Mouse (Mus musculus) right cerebral cortex, postnatal 25 days (tissue): ENCODE measurements around the gene Vars.
"Not testable (repeated sequence)": the region's sequence is repeated elsewhere in the genome, so short reads cannot be mapped to it uniquely, and the experiment has no call there.

Experiments used
- DNase-seq: peaks from one replicate; pipeline ENCODE4 v3.0.0; 2022

Vars gene

DNA sequence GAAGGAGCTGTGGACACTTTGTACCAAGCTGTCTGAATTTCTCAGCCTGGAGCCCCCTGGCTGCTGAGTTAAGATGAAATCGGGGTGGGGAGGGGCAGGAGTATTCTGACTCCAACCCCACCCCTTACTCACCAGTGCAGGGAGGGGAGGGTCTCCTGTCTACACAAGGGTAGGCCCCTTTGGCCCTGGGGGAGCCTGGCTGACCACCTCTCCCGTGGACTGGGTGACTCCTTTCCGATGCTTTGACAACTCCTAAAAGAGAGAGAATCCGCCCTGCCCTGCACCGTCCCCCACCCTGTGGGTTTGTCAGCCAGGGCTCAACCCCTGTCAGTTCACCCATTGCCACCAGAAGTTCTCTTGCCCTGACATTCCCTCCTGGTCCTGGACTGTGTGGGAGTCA is 25.4 kb downstream of the Vars start:
- no peak for DNase-seq

- no peak for DNase-seq
Measured at GRCm38 (mm10) chr17:35027277-35028068, 26.7 kb downstream of the Vars start, which contains the start of gene Sapcd1. Gene Sapcd1, minus strand, starts transcription at chr17:35028016.

GRCm38 (mm10) chr17:35028315-35028714 is 27.5 kb downstream of the Vars start:
- DNase-seq, result no peak

DNA sequence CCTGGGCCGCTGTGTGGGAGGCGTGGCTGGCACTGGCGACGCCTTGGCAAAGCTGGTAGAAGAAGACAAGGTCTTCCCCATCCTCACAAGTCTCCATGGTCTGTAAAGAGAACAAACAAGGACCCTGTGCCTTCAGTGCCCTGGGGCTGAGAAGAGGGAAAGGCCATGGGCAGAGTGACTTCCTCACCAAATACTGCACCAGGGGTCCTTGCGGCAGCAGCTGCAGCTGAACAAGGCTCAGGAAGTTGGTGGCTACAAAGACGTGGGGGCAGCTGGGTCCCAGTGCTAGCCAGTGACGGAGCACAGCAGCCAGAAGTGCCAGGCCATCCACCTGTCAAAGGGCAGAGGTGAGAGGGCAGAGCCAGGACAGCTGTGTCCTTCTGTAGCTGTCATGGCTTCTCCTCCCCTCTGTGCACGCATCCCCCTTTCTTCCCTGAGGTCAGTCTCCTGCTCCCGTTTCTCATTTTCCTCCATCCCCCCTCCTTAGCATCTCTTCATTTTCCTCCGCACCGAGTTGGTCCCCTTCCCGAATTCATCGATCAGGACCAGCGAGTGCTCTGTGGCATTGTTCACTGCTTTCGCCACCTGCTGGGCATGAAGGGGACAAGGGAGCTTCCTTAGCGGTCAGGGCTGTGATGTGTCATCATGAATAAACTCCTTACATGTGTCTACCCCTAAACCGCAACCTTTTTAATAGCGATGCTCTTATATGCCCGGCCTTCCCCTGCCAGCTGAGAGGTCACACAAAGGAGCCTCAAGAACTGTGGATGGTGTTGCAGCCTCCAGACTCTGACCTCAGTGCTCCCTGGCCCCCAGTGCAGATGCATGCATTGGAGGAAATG is 29.1 kb downstream of the Vars start:
- no peak for DNase-seq

GRCm38 (mm10) chr17:35031272-35031671 is 30.5 kb downstream of the Vars start:
- DNase-seq, result no peak

DNA sequence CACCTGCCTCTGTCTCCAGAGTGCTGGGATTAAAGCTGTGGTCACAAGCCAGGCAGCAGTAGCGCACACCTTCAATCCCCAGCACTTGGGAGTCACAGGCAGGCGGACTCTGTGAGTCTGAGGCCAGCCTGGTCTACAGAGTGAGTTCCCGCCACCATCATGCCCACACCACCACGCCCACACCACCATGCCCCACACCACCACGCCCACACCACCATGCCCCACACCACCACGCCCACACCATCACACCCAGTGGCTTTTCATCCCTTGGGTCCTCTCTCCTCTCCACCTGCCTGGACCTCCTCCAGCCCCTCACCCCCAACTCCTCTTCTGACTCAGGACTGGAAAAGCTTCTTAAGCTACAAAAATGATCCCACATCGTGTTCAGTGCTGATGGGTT is 31.1 kb downstream of the Vars start:
- DNase-seq, result no peak

DNA sequence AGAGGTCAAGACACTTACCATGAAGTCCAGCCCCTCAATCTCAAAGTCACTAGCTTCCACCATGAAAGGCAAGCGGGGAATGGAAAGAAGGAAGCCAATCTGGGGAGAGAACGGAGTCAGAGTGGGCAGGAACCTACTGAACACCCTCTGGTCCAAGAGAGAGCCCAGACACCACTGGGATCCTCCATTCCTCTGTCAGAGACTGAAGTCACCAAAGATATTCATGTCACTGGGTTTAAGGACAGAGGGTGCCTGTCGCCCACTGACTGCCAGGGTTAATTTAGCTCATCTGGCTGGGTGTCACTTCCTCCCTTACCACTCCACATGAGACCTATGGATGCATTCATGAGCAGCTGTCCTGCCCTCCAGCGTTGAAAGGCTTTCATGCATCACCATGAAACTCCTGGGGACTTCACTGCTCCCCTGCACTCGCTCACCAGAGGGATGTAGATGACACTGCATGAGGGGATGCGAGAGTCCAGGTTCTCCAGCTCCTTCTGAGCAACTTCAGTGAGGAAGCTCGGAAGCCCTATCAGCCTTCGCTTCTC is 31.6 kb downstream of the Vars start:
- DNase-seq, result no peak

GRCm38 (mm10) chr17:35033703-35034102 is 32.9 kb downstream of the Vars start:
- DNase-seq, result not testable (repeated sequence)

GRCm38 (mm10) chr17:35034896-35035295 is 34.1 kb downstream of the Vars start:
- DNase-seq, result no peak

- peak; percentile 36 for DNase-seq
Measured at GRCm38 (mm10) chr17:35039121-35039873, 38.5 kb downstream of the Vars start.

DNA sequence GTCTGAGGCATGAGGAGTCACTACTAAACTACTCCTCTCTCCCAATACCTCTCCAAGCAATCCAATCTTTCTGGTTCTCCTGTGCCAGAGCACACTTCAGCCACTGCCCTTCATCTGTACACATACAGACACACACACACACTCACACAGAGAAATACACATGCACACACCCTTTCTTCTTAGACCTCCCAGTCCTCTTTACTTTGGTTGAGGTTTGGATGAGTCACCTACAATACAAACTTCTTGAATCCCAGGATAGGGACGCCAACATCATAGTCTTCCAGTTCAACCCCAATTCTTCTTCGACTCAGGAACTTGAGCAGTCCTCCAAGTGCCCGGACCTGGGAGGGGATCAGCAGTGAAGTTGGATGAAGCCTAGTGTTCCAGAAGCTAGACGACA is 43.0 kb downstream of the Vars start:
- DNase-seq, result no peak

DNA sequence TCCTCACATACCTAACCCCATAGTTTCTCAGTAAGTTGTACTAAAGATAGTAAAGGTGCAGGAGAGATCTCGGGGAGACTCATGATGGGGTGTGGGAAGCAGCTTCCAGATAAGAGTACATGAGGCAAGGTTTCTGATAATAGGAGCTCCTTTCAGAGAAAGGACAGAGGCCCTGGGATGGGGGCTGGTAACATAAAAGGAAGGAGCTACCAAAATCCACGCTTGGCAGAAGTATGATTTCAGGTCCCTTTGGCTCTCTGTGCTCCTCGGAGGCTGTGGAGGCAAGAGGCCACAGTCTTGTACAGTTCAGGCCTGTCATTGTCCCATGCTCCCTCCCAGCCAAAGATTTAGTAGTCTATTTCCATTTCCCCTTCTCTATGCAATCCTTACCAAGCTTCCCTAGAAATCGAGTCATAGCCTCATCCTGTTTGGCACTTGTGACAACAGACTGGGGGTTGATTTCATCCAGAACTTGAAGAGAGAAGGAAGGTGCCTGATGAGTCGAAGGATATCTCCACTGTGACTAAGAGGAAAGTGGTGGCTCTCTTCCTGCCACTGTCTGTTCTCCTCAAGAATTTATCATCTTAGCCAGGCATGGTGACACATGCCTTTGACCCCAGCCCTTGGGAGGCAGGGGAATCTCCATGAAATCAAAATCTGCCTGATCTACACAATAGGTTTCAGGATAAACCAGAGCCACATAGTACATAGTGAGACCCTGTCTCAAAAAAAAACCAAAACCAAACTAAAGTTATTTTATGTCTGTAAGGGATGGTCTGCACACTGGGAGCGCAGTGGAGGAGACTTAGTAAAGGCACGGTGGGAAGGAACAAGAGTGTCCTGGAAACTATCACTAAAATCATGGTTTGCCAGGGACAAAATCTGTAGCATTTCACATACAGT is 44.4 kb downstream of the Vars start:
- DNase-seq, result no peak

- DNase-seq, result no peak
Measured at GRCm38 (mm10) chr17:35045807-35046680, 45.3 kb downstream of the Vars start.

DNA sequence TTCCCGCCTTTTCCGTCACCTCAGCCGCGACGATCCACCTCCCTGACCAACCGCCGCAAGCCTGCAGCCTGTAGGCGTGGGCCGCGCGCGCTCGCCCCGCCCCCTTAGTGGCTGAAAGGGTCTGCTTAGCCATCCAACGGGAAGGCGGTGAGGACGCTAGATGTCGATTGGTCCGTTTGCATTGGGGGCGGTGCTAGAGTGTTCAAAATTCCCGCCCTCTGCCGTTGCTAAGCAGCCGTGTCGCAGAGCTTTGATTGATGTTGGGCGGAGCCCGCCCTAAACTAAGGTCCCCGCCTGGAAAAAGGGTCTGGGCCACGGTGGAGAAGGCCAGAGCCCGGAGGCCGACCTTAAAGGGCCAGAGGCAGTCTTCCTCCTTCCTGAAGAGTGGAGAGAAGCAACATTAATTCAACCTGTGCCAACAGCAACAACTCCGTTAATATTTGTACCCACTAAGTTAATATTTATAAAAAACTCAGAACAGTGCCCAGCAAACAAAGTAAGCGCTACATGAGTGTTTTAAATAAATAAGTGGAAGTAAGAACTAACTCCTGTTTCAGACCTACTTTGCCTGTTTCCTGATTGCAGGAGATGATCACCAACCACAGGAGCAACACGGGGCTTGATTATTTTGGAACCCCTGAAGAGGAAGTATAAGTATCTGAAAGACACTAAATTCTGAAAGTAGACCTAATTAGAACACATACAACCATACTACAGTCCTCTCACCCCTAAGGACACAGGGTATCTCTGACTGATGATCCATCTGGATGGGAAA is 46.1 kb downstream of the Vars start, which contains the start of gene Msh5:
Gene Msh5, minus strand, starts transcription at position 65 of the 775 bp plus-strand sequence.
- DNase-seq, result peak; percentile 88

- no peak for DNase-seq
Measured at GRCm38 (mm10) chr17:35047688-35048087, 46.9 kb downstream of the Vars start.

GRCm38 (mm10) chr17:35048149-35048931 is 47.6 kb downstream of the Vars start:
- DNase-seq, result no peak

GRCm38 (mm10) chr17:35048932-35049440 is 48.2 kb downstream of the Vars start:
- no peak for DNase-seq

- no peak for DNase-seq
Measured at GRCm38 (mm10) chr17:35049561-35050016, 48.8 kb downstream of the Vars start, which contains the start of gene Clic1. Gene Clic1, plus strand, starts transcription at chr17:35049966.
